Mouse (Mus musculus) liver, embryonic 11.5 days (tissue): ENCODE data around the gene Lingo1. TPM values are rescaled to one million over a fixed set of nuclear protein-coding genes. Genes with fewer than 3 reads are reported as not detected.

ENCODE experiments used
- ATAC-seq: fragments of 200-750 bp; cut with Nextera tagmentation; replicated peaks from 2 replicates; pipeline ENCODE4 v1.8.0; 2017; ENCODE audit warnings: moderate number of reproducible peaks, mild to moderate bottlenecking, moderate TSS enrichment, moderate library complexity; ENCODE audit not compliant: low FRiP score
- DNase-seq: peaks from one replicate; pipeline ENCODE4 v3.0.0-alpha.2; 2017; ENCODE audit warnings: low spot score
- H3K27ac ChIP-seq: fragments of 300-500 bp; sonication (generic); 2 replicates; pipeline ENCODE4 v1.5.1; 2014; ENCODE audit warnings: mild to moderate bottlenecking, low read depth, low read length, control low read depth
- H3K27me3 ChIP-seq: fragments of 300-500 bp; sonication (generic); replicated peaks from 2 replicates; pipeline ENCODE4 v1.6.1; 2014; ENCODE audit warnings: low read length, mixed read lengths; ENCODE audit not compliant: control insufficient read depth, insufficient read depth
- H3K36me3 ChIP-seq: fragments of 300-500 bp; sonication (generic); 2 replicates; pipeline ENCODE4 v1.6.1; 2014; ENCODE audit warnings: mild to moderate bottlenecking, low read length, moderate library complexity, mixed read lengths; ENCODE audit not compliant: control insufficient read depth, insufficient read depth
- H3K4me1 ChIP-seq: fragments of 300-500 bp; sonication (generic); replicated peaks from 2 replicates; pipeline ENCODE4 v1.6.1; 2014; ENCODE audit warnings: low read length, mixed read lengths; ENCODE audit not compliant: control insufficient read depth, insufficient read depth
- H3K4me2 ChIP-seq: fragments of 300-500 bp; sonication (generic); 2 replicates; pipeline ENCODE4 v1.6.1; 2014; ENCODE audit warnings: mild to moderate bottlenecking, control low read depth, moderate library complexity
- H3K4me3 ChIP-seq: fragments of 300-500 bp; sonication (generic); 2 replicates; pipeline ENCODE4 v1.5.1; 2014; ENCODE audit warnings: low read depth, low read length, control low read depth
- H3K9ac ChIP-seq: fragments of 300-500 bp; sonication (generic); 2 replicates; pipeline ENCODE4 v1.6.1; 2014; ENCODE audit warnings: low read depth, low read length, control low read depth
- H3K9me3 ChIP-seq: fragments of 300-500 bp; sonication (generic); 2 replicates; pipeline ENCODE4 v1.6.1; 2016; ENCODE audit warnings: low read length, inconsistent platforms, mixed read lengths; ENCODE audit not compliant: control insufficient read depth
- WGBS: fragments of 180-500 bp; shearing (Covaris S2); extraction: QIAGEN DNeasy Blood & Tissue Kit; methylation state at CpG from one replicate; pipeline ENCODE4 v1.1.7; 2014; 5-methylcytosine and 5-hydroxymethylcytosine counted together
- polyA plus RNA-seq: library from polyadenylated mRNA; unstranded; fragments of >200 nt; fragmentation: Nextera tagmentation; extraction: Ambion mirVana; gene quantifications from 2 replicates; pipeline ENCODE4 v1.2.1, GENCODE M21; 2014

Lingo1 gene
- polyA plus RNA-seq, 1 experiment from 2014 or later: 2.6 TPM

DNA sequence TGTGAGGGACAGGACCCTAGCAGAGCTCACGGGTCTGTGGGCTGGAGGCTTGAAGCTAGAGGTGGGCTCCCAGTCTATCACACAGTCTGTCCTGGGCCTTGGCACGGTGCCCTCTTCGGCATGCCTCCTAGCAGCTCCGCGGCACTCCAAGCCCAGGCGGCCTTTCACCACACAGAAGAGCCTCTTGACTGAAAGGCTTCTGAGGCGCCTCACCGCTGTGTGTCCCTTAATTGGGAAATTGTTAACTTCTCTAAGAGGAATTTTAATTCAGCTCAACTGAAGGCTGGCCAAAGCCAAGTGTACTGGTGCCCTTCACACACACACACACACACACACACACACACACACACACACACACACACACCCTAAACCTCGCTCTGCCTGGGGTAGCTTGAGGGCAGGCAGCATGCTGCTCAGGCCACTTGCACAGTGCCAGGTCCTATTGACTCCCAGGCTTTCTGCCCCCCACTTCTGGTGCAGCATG is 28.6 kb downstream of the Lingo1 start:
- no peak overlapping the region for H3K27ac ChIP-seq
- WGBS: 87% methylated on average over 9 of the region's 9 CpGs
- ATAC-seq: no peak

DNA sequence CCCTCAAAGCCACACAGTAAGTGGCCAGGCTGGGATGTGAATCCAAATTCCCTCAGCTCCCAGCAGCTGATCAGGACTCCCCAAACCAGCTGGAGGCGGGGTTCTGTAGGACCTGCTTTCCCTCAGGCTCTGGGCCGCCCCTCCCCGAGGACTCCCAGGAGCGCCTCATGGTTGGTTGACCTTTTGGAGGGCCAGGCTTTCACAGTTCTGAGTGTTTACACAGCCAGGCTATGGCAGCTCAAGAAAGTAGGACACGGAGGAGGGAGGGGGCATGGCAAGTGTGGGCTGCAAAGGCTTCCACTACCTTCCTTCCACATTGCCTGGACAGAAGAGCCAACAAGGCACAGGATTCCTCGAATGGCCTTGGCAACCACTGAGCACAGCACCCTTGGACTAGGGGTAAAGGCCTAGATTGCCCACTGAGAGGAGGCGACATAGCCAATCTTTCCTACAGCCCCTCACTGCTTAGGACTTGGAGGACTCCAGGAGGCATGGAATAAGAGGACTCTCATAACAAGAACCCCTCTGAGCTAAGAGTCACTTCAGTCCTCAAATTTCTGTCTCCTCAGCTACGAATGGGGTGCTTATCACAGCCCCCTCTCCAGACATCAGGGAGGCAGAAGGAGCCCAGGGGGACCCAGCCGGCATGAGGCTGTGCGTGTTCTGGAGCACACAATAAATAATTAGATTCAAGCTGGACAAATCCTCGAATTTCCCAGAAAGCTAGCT is 29.5 kb downstream of the Lingo1 start:
- Histone ChIP-seq H3K27me3 (no peaks in the 10 kb centered on the region), H3K4me1 (no peaks in the 10 kb centered on the region), H3K27ac (no peak overlapping the region), H3K36me3 (no peaks in the 10 kb centered on the region), H3K9me3 (no peaks in the 10 kb centered on the region), H3K4me3 (no peak overlapping the region), H3K4me2 (no peak overlapping the region), H3K9ac (no peak overlapping the region)
- ATAC-seq: no peak
- WGBS: 57% methylated on average over 11 of the region's 11 CpGs
- no peak for DNase-seq

More for the DNA sequence above, 28.6 kb downstream of the Lingo1 start:
- no peaks in the 10 kb centered on the region for H3K36me3 ChIP-seq
- no peak overlapping the region for H3K4me2 ChIP-seq
- DNase-seq: no peak
- H3K4me1 ChIP-seq: no peaks in the 10 kb centered on the region
- no peak overlapping the region for H3K4me3 ChIP-seq
- H3K27me3 ChIP-seq: no peaks in the 10 kb centered on the region
- no peak overlapping the region for H3K9ac ChIP-seq
- no peaks in the 10 kb centered on the region for H3K9me3 ChIP-seq

DNA sequence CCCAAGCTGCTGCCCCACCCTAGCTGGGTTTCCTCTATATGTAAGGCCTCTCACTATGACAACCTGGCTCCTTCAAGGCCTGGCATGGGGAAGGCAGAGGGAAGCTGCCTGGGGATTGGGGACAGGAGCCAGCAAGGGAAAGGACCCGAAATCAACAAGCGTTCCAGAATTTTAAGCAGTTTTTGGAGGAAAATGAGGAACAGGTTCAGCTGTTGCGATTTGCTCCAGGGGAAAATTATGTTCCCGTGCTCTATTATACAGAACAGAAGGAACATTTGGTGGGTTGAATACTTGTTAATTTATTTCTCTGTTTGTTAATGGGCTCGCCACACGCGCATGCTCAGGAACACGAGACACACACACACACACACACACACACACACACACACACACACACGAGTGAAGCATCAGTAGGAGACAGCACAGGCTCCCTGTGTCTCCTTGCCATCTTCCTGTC is 34.1 kb downstream of the Lingo1 start:
- ATAC-seq: no peak
- no peaks in the 10 kb centered on the region for H3K9me3 ChIP-seq
- DNase-seq: no peak
- no peaks in the 10 kb centered on the region for H3K4me1 ChIP-seq
- H3K4me3 ChIP-seq: no peak overlapping the region
- WGBS: 83% methylated on average over 9 of the region's 9 CpGs
- no peak overlapping the region for H3K27ac ChIP-seq
- no peaks in the 10 kb centered on the region for H3K27me3 ChIP-seq
- no peaks in the 10 kb centered on the region for H3K36me3 ChIP-seq
- no peak overlapping the region for H3K4me2 ChIP-seq
- no peak overlapping the region for H3K9ac ChIP-seq

DNA sequence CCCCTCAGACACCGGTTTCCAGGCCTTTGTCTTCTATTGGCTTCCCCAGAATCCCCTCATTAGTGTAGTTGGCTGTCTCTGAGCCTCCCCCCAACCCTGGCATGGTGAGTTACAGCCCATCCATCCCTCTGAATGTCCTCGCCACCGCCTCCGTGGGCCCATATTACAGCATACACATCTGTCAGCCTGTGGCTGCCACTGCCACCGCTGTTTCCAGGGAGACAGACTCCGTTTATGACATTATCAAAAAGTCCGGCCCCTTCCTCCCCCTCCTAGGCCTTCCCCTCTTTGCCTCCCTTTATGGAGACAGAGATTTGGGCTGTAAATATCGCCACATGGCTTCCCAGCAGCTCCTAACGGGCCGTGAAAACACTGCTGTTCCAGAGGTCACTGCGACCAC is 38.5 kb downstream of the Lingo1 start:
- no peaks in the 10 kb centered on the region for H3K9me3 ChIP-seq
- H3K4me2 ChIP-seq: no peak overlapping the region

DNA sequence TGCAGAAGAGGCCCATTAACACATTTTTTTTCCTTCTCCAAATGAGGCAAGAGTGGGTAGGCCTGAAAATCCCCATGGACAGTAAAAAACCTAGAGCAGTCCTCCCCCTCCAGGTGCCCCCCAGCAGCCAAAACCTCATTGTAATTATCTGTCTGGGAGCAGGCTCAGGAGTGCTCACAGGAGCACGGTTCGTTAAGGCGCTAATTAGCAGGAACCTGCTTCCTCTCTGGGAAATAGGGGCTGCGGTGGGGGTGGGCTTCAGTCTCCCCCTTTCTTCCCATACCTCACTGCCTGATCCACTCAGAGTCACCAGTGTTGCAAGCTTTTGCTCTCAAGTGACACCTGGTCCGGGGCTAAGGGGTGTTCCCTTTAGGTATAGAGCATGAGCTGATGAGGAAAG is 41.1 kb downstream of the Lingo1 start:
- Histone ChIP-seq H3K36me3 (no peaks in the 10 kb centered on the region), H3K4me1 (no peaks in the 10 kb centered on the region), H3K9me3 (no peaks in the 10 kb centered on the region), H3K9ac (no peak overlapping the region), H3K27ac (no peak overlapping the region), H3K27me3 (no peaks in the 10 kb centered on the region), H3K4me3 (no peak overlapping the region), H3K4me2 (no peak overlapping the region)
- ATAC-seq (no peak), DNase-seq (no peak)
- WGBS: 70% methylated on average over 5 of the region's 5 CpGs

More for the DNA sequence above, 38.5 kb downstream of the Lingo1 start:
- Histone ChIP-seq H3K36me3 (no peaks in the 10 kb centered on the region), H3K27ac (no peak overlapping the region), H3K4me3 (no peak overlapping the region), H3K27me3 (no peaks in the 10 kb centered on the region), H3K4me1 (no peaks in the 10 kb centered on the region), H3K9ac (no peak overlapping the region)
- ATAC-seq (no peak), DNase-seq (no peak)
- 41% methylated on average over 11 of the region's 11 CpGs for WGBS

DNA sequence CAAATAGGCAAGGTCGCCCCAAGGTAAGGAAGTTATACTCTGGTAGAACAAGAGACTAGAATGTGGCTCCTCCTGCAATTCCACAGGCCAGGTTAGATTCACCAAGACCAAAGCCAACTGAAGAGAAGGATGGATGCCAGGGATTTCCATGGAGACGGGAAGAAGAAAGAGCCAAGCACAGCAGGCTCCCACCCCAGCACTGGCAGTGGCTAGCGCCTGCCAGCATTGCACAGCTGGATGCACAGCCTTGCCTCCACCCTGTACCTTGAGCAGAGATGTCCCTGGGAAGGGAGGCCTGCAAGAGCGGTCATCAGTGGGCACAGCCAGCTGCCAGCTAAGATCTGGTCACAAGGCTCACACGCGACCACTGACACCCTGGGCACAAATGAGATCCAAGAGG is 42.9 kb downstream of the Lingo1 start:
- H3K36me3 ChIP-seq: no peaks in the 10 kb centered on the region
- H3K9me3 ChIP-seq: no peaks in the 10 kb centered on the region
- no peak overlapping the region for H3K27ac ChIP-seq
- H3K4me3 ChIP-seq: no peak overlapping the region
- H3K4me2 ChIP-seq: no peak overlapping the region
- DNase-seq (no peak), ATAC-seq (no peak)
- 63% methylated on average over 6 of the region's 6 CpGs for WGBS
- no peaks in the 10 kb centered on the region for H3K4me1 ChIP-seq
- H3K27me3 ChIP-seq: no peaks in the 10 kb centered on the region
- no peak overlapping the region for H3K9ac ChIP-seq

DNA sequence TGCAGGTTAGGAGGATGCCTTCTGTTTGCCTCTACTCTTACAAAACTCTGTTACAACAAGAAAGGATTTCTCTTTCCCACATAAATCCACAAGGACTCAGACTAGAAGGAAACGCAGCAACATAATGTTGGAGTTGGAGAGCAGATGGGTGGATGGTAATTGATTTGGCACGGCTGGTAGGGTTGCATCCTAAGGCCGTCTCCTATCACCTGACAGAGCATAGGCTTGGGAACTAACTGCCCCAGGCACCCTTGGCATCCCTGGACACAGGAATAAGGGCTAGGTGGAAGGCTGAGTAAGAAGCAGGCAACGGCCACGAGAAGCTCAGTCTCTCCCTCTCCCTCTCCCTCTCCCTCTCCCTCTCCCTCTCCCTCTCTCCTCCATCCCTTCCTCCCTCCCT is 48.2 kb downstream of the Lingo1 start:
- no peaks in the 10 kb centered on the region for H3K27me3 ChIP-seq
- H3K4me1 ChIP-seq: no peaks in the 10 kb centered on the region
- H3K27ac ChIP-seq: no peak overlapping the region
- no peaks in the 10 kb centered on the region for H3K36me3 ChIP-seq
- WGBS: 66% methylated on average over 5 of the region's 5 CpGs
- H3K4me2 ChIP-seq: no peak overlapping the region
- H3K9ac ChIP-seq: no peak overlapping the region
- no peak overlapping the region for H3K4me3 ChIP-seq
- H3K9me3 ChIP-seq: no peaks in the 10 kb centered on the region
- ATAC-seq: no peak
- DNase-seq: no peak

DNA sequence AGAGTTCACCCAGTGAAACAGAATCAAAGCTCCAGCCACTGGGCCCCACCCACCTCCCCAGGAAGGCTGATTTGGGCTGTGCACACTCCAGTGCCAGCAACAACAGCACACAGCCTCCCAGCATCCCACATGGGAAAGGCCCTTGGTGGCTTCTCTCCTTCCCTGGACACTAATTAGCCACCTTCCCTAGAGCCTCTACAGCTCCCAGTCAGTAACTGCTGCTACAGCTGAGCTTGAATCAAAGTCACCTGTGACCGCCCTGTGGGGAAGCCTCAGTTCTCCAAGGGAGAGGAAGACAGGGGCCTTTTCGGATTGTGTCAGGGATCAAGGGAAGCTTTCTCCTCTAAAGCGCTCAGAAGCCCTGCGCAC is 49.4 kb downstream of the Lingo1 start:
- Histone ChIP-seq H3K4me3 (no peak overlapping the region), H3K9ac (no peak overlapping the region), H3K9me3 (no peaks in the 10 kb centered on the region), H3K27me3 (no peaks in the 10 kb centered on the region), H3K27ac (no peak overlapping the region), H3K4me2 (no peak overlapping the region), H3K36me3 (no peaks in the 10 kb centered on the region), H3K4me1 (no peaks in the 10 kb centered on the region)
- DNase-seq: no peak
- ATAC-seq: no peak
- 65% methylated on average over 4 of the region's 4 CpGs for WGBS

DNA sequence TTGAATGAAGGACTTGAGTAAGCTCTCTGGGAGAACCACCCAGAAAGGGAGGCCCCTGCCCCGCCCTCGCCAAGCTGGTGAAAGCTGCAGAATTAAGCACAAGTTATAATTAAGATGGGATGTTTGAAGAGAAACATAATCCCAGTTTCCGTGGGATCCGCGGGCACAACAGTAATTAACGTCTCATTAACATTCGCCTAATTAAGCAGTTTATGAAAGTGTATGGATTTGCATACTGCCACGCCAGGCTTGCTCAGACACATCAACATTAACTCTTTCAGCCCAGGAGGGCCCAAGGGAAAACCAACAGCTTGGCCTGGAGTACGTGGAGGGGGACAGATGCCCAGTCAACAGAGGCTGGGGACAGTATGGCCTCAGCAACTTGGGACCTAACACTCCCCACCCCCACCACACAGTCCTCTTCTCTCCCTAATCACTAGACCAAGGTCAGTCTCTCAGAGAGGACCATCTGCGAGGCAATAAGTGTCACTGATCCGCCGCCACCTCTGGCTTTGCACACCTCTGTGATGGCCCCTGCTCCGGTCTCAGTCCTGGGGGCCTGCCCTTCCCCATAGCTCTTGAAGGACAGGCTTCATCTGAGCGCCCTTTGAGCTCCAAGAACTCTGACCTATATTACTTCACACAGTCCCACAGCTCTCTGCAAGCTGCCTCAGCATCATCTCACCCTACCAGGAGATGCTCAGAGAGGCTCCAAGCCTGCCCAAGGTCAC is 49.9 kb downstream of the Lingo1 start:
- no peaks in the 10 kb centered on the region for H3K9me3 ChIP-seq
- H3K36me3 ChIP-seq: no peaks in the 10 kb centered on the region
- H3K4me3 ChIP-seq: no peak overlapping the region
- no peak overlapping the region for H3K27ac ChIP-seq
- DNase-seq: no peak
- H3K4me1 ChIP-seq: no peaks in the 10 kb centered on the region
- H3K9ac ChIP-seq: no peak overlapping the region
- no peak for ATAC-seq
- H3K27me3 ChIP-seq: no peaks in the 10 kb centered on the region
- H3K4me2 ChIP-seq: no peak overlapping the region
- WGBS: 74% methylated on average over 14 of the region's 14 CpGs
